Mouse (Mus musculus) stomach, embryonic 16.5 days (tissue): ENCODE results near the gene Inhbc. TPM values are rescaled to one million over a fixed set of nuclear protein-coding genes. Genes with fewer than 3 reads are reported as not detected.

Experiments used
- ATAC-seq: fragments of 200-750 bp; cut with Nextera tagmentation; 2 replicates; pipeline ENCODE4 v1.8.0; 2017; ENCODE audit warnings: moderate number of reproducible peaks, moderate TSS enrichment; ENCODE audit not compliant: insufficient read depth, low FRiP score
- H3K27ac ChIP-seq: fragments of 300-500 bp; sonication (generic); 2 replicates; pipeline ENCODE4 v1.5.1; 2014; ENCODE audit warnings: low read length
- H3K27me3 ChIP-seq: fragments of 300-500 bp; sonication (generic); 2 replicates; pipeline ENCODE4 v1.6.1; 2014; ENCODE audit warnings: low read length, control low read depth, mixed read lengths; ENCODE audit not compliant: control insufficient read depth, insufficient read depth
- H3K36me3 ChIP-seq: fragments of 300-500 bp; sonication (generic); 2 replicates; pipeline ENCODE4 v1.6.1; 2014; ENCODE audit warnings: low read length; ENCODE audit not compliant: control insufficient read depth, insufficient read depth
- H3K4me1 ChIP-seq: fragments of 300-500 bp; sonication (generic); 2 replicates; pipeline ENCODE4 v1.6.1; 2014; ENCODE audit warnings: low read length, control low read depth, mixed read lengths; ENCODE audit not compliant: control insufficient read depth, insufficient read depth
- H3K4me2 ChIP-seq: fragments of 300-500 bp; sonication (generic); 2 replicates; pipeline ENCODE4 v1.6.1; 2014; ENCODE audit warnings: low read depth, low read length, mixed read lengths
- H3K4me3 ChIP-seq: fragments of 300-500 bp; sonication (generic); replicated peaks from 2 replicates; pipeline ENCODE4 v1.5.1; 2014; ENCODE audit warnings: mild to moderate bottlenecking, low read length
- H3K9ac ChIP-seq: fragments of 300-500 bp; sonication (generic); 2 replicates; pipeline ENCODE4 v1.6.1; 2014; ENCODE audit warnings: low read length
- H3K9me3 ChIP-seq: fragments of 300-500 bp; sonication (generic); replicated peaks from 2 replicates; pipeline ENCODE4 v1.6.1; 2016; ENCODE audit warnings: low read length, control low read depth; ENCODE audit not compliant: control insufficient read depth
- WGBS: fragments of 180-500 bp; shearing (Covaris S2); extraction: QIAGEN DNeasy Blood & Tissue Kit; methylation state at CpG from one replicate; pipeline ENCODE4 v1.1.7; 2014; 5-methylcytosine and 5-hydroxymethylcytosine counted together
- polyA plus RNA-seq: library from polyadenylated mRNA; unstranded; fragments of >200 nt; fragmentation: Nextera tagmentation; extraction: Ambion mirVana; gene quantifications from 2 replicates; pipeline ENCODE4 v1.2.1, GENCODE M21; 2015

The Inhbc gene
- polyA plus RNA-seq, 1 experiment from 2014 or later = 0.27 TPM

- Histone ChIP-seq H3K36me3 (0 out of 2 replicates have a peak, but pooled peaks cover 3% of the 10 kb centered on the region), H3K4me1 (no peaks in the 10 kb centered on the region), H3K9ac (no peak overlapping the region), H3K4me3 (no peak overlapping the region), H3K4me2 (no peak overlapping the region), H3K9me3 (no peaks in the 10 kb centered on the region), H3K27ac (no peak overlapping the region), H3K27me3 (no peaks in the 10 kb centered on the region)
- WGBS = 67% methylated on average over 1 of the region's 1 CpGs
- no peak for ATAC-seq
These were observed 35.0 kb downstream of the Inhbc start for GRCm38 (mm10) chr10:127335271-127335670.

DNA sequence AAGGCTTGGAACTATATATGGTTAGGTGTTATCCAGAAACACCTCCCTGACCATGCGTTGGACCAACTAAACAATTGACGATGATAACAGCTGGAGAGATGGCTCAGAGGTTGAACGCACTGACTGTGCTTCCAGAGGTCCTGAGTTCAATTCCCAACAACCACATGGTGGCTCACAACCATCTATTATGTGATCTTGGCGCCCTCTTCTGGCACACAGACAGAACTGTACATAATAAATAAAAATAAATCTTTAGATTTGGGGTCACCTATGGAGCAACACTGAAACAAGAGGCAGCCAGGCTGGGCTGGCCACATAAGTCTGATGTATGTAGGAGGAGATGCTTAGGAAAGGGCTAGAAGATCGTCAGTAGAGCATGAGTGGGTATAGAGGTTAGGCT is 37.1 kb downstream of the Inhbc start:
- peaks cover 3% of the 10 kb centered on the region; the same call in 1 of the 2 replicates for H3K27me3 ChIP-seq
- no peak overlapping the region for H3K9ac ChIP-seq
- no peak overlapping the region for H3K27ac ChIP-seq
- no peaks in the 10 kb centered on the region for H3K4me1 ChIP-seq
- WGBS = 68% methylated on average over 5 of the region's 5 CpGs
- H3K4me3 ChIP-seq = no peak overlapping the region
- no peaks in the 10 kb centered on the region for H3K9me3 ChIP-seq
- H3K36me3 ChIP-seq = 0 out of 2 replicates have a peak, but pooled peaks cover 3% of the 10 kb centered on the region
- H3K4me2 ChIP-seq = no peak overlapping the region
- ATAC-seq = no peak

GRCm38 (mm10) chr10:127332211-127332874 is 37.9 kb downstream of the Inhbc start:
- Histone ChIP-seq H3K4me2 (no peak overlapping the region), H3K4me1 (no peaks in the 10 kb centered on the region), H3K9me3 (no peaks in the 10 kb centered on the region; the same call in 1 of the 2 replicates), H3K27me3 (peaks cover 10% of the 10 kb centered on the region), H3K4me3 (no peak overlapping the region), H3K9ac (no peak overlapping the region), H3K36me3 (0 out of 2 replicates have a peak, but pooled peaks cover 3% of the 10 kb centered on the region), H3K27ac (no peak overlapping the region)
- ATAC-seq = no peak
- 52% methylated on average over 31 of the region's 31 CpGs for WGBS

- Histone ChIP-seq H3K4me1 (peaks cover 11% of the 10 kb centered on the region), H3K4me3 (no peak overlapping the region), H3K9me3 (no peaks in the 10 kb centered on the region; the same call in 1 of the 2 replicates), H3K27me3 (peaks cover 23% of the 10 kb centered on the region), H3K27ac (no peak overlapping the region), H3K4me2 (no peak overlapping the region), H3K9ac (no peak overlapping the region), H3K36me3 (0 out of 2 replicates have a peak, but pooled peaks cover 3% of the 10 kb centered on the region)
- ATAC-seq = no peak
- 75% methylated on average over 7 of the region's 7 CpGs for WGBS
These were observed 40.0 kb downstream of the Inhbc start for GRCm38 (mm10) chr10:127330212-127330611.

DNA sequence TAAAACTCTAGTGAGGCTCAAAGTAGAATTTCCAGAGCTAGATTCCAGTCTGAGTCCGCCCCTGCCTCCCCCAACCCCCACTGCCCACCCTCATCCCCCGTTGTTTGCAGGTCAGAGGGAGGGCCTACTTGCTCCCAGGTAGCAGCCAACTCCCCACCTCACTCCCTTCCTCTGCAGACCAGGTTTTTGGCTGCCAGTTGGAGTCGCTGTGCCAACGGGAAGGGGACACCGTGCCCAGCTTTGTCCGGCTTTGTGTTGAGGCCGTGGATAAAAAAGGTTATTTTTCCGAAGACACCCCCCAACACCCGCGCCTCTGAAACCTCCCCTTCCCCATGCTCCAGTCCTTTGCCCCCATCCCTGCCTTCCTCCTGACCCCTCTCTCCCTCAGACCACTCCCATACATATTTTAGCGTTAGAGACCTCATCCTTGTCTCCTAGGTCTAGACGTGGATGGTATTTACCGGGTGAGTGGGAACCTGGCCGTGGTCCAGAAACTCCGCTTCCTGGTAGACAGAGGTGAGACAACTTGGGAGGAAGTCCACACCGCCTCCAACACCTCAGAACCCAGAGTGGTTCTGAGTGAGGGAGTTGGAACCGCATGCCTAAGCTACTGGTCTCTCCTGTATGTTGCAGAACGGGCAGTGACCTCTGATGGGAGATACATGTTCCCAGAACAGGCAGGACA is 42.6 kb downstream of the Inhbc start:
- Histone ChIP-seq H3K9ac (no peak overlapping the region), H3K4me1 (peaks cover 11% of the 10 kb centered on the region), H3K9me3 (no peaks in the 10 kb centered on the region; the same call in 1 of the 2 replicates), H3K4me3 (no peak overlapping the region), H3K27ac (no peak overlapping the region), H3K4me2 (no peak overlapping the region), H3K27me3 (peaks cover 23% of the 10 kb centered on the region), H3K36me3 (no peaks in the 10 kb centered on the region)
- WGBS = 51% methylated on average over 18 of the region's 18 CpGs
- ATAC-seq = no peak

DNA sequence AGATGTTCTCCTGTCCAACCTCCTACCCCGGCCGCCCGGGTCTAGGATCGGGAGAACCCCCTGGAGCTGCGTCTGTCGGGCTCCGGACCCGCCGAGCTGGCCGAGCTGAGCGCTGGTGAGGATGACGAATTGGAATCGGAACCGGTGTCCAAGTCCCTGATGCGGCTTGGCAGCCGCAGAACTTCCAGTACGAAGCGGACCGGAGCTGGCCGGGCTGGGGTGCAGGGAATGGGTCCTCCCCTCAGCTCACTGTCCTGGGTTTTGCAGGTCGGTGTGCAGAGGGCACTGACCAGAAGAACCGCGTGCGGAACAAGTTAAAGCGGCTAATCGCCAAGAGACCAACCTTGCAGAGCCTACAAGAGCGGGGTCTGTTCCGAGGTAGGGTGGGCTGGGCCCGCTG is 43.4 kb downstream of the Inhbc start:
- peaks cover 11% of the 10 kb centered on the region for H3K4me1 ChIP-seq
- H3K27ac ChIP-seq = no peak overlapping the region
- peak overlapping the region; percentile 46 for H3K4me3 ChIP-seq
- no peak; the same call in 1 of the 2 replicates for ATAC-seq
- H3K9ac ChIP-seq = peak overlapping the region; percentile 73
- H3K9me3 ChIP-seq = no peaks in the 10 kb centered on the region; the same call in 1 of the 2 replicates
- H3K36me3 ChIP-seq = no peaks in the 10 kb centered on the region
- peaks cover 23% of the 10 kb centered on the region for H3K27me3 ChIP-seq
- H3K4me2 ChIP-seq = peak overlapping the region; percentile 93
- WGBS = 10% methylated on average over 29 of the region's 29 CpGs

DNA sequence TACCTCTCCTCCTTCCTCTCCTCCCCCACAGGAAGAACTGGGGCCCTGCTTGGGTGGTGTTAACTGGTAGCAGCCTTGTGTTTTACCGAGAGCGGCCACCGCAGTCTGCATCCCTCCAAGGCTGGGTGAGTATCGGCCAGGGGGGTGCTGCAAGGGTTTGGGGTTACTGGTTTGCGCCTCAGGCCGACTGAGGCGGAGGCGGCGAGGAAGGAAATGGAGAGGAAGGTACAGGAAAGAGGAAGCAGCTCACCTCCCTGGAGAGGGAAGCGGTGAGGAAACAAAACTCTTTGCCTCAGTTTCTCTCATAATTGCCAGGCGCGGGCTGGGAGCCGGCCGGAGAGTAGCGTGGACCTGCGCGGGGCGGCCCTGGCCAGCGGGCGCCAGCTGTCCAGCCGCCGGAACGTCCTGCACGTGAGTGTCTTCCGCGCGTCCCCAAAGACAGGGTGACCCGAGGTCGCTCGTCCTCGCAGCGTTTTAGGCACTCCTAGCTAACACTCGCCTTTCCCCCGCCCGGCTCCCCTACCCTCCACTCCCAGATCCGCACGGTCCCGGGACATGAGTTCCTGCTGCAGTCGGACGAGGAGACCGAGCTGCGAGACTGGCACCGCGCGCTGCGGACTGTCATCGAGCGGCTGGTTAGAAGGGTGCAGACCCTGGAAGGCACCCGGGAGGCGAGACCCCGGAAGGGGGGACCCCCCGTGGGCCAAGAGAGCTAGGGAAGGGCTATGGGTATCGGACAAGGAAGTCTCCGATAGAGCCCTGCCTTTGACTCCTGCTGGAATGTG is 44.0 kb downstream of the Inhbc start:
- H3K4me3 ChIP-seq = peak overlapping the region; percentile 46
- H3K4me2 ChIP-seq = peak overlapping the region; percentile 93
- H3K27ac ChIP-seq = no peak overlapping the region
- peaks cover 23% of the 10 kb centered on the region for H3K27me3 ChIP-seq
- H3K9ac ChIP-seq = peak overlapping the region; percentile 73
- 2% methylated on average over 54 of the region's 54 CpGs for WGBS
- no peaks in the 10 kb centered on the region; the same call in 1 of the 2 replicates for H3K9me3 ChIP-seq
- H3K36me3 ChIP-seq = no peaks in the 10 kb centered on the region
- no peak; the same call in 1 of the 2 replicates for ATAC-seq
- H3K4me1 ChIP-seq = peaks cover 11% of the 10 kb centered on the region

DNA sequence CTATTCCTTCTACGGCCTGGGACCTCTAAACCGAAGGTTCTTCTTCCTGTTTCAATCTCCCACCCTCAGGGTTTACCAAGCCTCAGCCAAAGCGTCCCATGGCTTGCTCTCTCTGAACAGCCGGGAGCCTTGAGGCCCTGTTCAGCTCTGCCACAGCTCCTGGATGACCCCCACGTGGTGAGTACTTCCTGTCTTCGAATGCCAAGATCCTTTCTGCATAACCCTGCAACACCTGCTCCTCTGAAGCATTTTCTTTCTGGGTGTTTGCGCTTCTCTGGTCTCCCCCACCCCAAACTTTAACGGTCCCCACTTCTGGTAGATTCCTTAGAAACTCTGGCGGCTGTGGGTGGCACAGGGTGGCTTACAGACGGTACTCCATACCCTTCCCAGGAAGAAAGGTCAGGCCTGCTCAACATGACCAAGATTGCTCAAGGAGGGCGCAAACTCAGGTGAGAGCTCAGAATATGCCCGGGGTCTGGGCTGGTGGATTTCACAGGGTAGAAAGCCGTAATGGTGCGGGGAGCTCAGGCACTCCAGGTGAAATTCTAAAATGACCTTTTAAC is 44.7 kb downstream of the Inhbc start:
- Histone ChIP-seq H3K4me3 (peak overlapping the region; percentile 46), H3K4me2 (peak overlapping the region; percentile 93), H3K27ac (no peak overlapping the region), H3K9me3 (no peaks in the 10 kb centered on the region; the same call in 1 of the 2 replicates), H3K9ac (peak overlapping the region; percentile 73), H3K36me3 (no peaks in the 10 kb centered on the region), H3K4me1 (peaks cover 11% of the 10 kb centered on the region), H3K27me3 (peaks cover 23% of the 10 kb centered on the region)
- ATAC-seq = no peak
- 36% methylated on average over 14 of the region's 14 CpGs for WGBS
